Mouse (Mus musculus) frontal cortex, postnatal 10 days (tissue): ENCODE data around the gene Gfap.

Experiments
- DNase-seq, 2 experiments: peaks; one replicate each; pipeline ENCODE4 v3.0.0; 2022; ENCODE audit warnings: low spot score in 2 of 2, mixed read lengths in 1 of 2

Gfap gene

GRCm38 (mm10) chr11:102900763-102901162 is at the start of gene Gfap:
TSS of gene Gfap (minus strand) at chr11:102900912.
- peak in 1 of 2 experiments; percentile 73 for DNase-seq

- peak in 1 of 2 experiments; percentile 25 for DNase-seq
These were observed 47.6 kb upstream of the Gfap start for GRCm38 (mm10) chr11:102948043-102948961.

GRCm38 (mm10) chr11:102946992-102947343 is 46.3 kb upstream of the Gfap start:
- no peak for DNase-seq

GRCm38 (mm10) chr11:102946265-102946991 is 45.7 kb upstream of the Gfap start, which contains the start of gene C1ql1:
TSS of gene C1ql1 (minus strand) at chr11:102946688.
- peak; percentile 67 to 75 for DNase-seq

- DNase-seq = no peak
These were observed 44.9 kb upstream of the Gfap start for GRCm38 (mm10) chr11:102945306-102946264.

GRCm38 (mm10) chr11:102941236-102941635 is 40.5 kb upstream of the Gfap start:
- DNase-seq = no peak

- DNase-seq = no peak
These were observed 38.4 kb upstream of the Gfap start for GRCm38 (mm10) chr11:102939024-102939675.

- peak in 1 of 2 experiments; percentile 59 for DNase-seq
These were observed 36.9 kb upstream of the Gfap start for GRCm38 (mm10) chr11:102937529-102938182.

- DNase-seq = no peak
These were observed 35.6 kb upstream of the Gfap start for GRCm38 (mm10) chr11:102936272-102936671.

- no peak for DNase-seq
These were observed 30.0 kb upstream of the Gfap start for GRCm38 (mm10) chr11:102930672-102931071.

- no peak for DNase-seq
These were observed 24.6 kb upstream of the Gfap start for GRCm38 (mm10) chr11:102925351-102925717.

- DNase-seq = peak; percentile 89 to 93
These were observed 24.0 kb upstream of the Gfap start, which contains the start of gene Kif18b for GRCm38 (mm10) chr11:102924557-102925350. TSS of gene Kif18b (minus strand) at chr11:102925124.

GRCm38 (mm10) chr11:102921491-102921890 is 20.8 kb upstream of the Gfap start:
- DNase-seq = no peak

- no peak for DNase-seq
These were observed 17.4 kb upstream of the Gfap start for GRCm38 (mm10) chr11:102918077-102918476.

- no peak for DNase-seq
These were observed 14.7 kb upstream of the Gfap start for GRCm38 (mm10) chr11:102915380-102915779.

- DNase-seq = no peak
These were observed 10.7 kb upstream of the Gfap start for GRCm38 (mm10) chr11:102911376-102911775.

GRCm38 (mm10) chr11:102903654-102904053 is 2.9 kb upstream of the Gfap start:
- no peak for DNase-seq

- no peak for DNase-seq
These were observed 1.4 kb upstream of the Gfap start for GRCm38 (mm10) chr11:102902107-102902506.

- no peak for DNase-seq
These were observed 487 bp upstream of the Gfap start for GRCm38 (mm10) chr11:102901199-102901598.

- DNase-seq = peak; percentile 49 to 72
These were observed 2.3 kb downstream of the Gfap start for GRCm38 (mm10) chr11:102898408-102898807.
